Mouse (Mus musculus) liver, embryonic 14.5 days (tissue): ENCODE data around the gene Baiap2.

Experiments
- CTCF ChIP-seq: IDR thresholded peaks from 2 replicates; pipeline ENCODE4 v1.5.1; 2016; ENCODE audit warnings: antibody characterized with exemption, low read depth, control low read depth
- EP300 ChIP-seq: IDR thresholded peaks from 2 replicates; pipeline ENCODE4 v1.6.1; 2016; ENCODE audit warnings: antibody characterized with exemption, low read depth

- TF ChIP-seq CTCF = no peak
- no peak for TF ChIP-seq EP300
Observed at GRCm38 (mm10) chr11:119978701-119979100, 36.1 kb downstream of the Baiap2 start.
